Mouse (Mus musculus): Measurements from ENCODE around the gene Gm6899. TPM values are rescaled to one million over a fixed set of nuclear protein-coding genes. Genes with fewer than 3 reads are reported as not detected.

Gene Gm6899
- not detected for total RNA-seq (2021)
- long read RNA-seq, experiment 1 = 0 reads
- long read RNA-seq, experiment 2 = 0 reads

GRCm38 (mm10) chr11:26593061-26594059 is at the start of gene Gm6899, which contains the start of gene Vrk2:
Gm6899 (plus strand) TSS chr11:26593241.
Vrk2 (minus strand) TSS chr11:26593999.
- DNase-seq = peak; percentile 74 to 78
- intact Hi-C loops (cut with DNase I) = no loop called here

DNA sequence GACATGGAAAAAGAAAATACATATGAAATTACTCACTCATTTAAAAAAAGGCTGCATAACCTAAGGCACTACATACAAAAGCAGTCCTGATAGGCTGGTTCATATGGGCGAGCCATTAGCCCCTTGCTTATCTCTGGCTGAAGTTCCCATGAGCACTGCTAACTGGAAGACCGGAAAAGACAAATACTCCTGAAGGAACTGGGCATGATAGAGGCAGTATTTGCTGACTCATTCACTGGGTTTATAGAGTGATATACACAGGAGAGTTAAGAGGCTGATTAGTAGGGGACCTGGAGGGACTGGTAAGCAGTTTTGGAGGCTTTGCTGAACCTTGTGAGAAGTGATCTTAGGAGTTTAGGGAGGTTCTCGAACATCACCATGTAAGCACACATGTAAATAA is 41.5 kb upstream of the Gm6899 start:
- intact Hi-C loops (cut with DNase I) = no loop called here
- DNase-seq = no peak

DNA sequence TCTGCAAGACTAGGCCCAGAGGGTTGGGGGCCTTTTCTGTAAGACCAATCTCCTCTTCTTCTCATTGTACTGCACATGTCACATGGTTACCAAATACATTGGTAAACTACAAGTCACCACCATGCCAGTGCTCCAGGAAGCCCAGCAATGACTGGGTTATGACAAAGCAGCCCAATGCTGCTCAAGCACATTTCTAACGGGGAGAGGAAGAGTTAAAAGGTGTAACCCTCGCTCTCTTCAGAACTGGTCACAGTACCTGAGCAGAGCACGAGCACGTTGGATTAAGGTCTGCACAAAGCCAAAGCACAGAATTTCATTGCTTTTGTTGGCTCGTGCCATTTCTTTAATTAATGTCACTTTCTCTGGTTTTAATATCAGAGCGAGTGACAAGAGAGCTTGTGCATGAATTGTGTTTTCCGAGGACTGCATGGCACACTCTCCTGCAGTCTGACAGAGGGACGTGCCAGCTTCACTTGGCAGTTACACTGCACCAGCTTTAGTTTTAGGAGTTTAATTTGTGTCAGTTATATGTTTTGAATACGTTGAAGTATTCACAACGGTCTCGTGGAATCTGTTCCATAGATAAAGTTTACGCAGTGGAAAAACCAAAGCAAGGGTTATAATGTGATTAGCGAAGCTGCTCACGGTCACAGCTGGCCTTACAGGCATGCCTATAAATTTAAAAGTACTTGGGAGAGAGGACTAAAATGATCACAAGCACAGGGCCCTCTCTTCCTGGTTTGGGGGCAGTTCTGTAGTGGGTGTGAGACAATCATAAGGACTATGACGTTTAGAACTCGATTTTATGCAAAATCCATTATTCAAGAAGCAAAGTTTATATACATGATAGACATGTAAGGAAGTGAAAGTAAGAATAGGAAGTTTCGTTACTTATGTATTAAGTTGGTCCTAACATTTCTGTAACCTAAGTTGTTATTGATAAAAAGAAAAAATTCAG is 7.4 kb upstream of the Gm6899 start:
- intact Hi-C loops (cut with DNase I) = no loop called here
- no peak for DNase-seq

- intact Hi-C loops (cut with DNase I) = no loop called here
- no peak for DNase-seq
Measured at GRCm38 (mm10) chr11:26586367-26587183, 6.5 kb upstream of the Gm6899 start.

GRCm38 (mm10) chr11:26587184-26587524 is 5.9 kb upstream of the Gm6899 start:
- intact Hi-C loops (cut with DNase I) = no loop called here
- no peak for DNase-seq

GRCm38 (mm10) chr11:26592395-26593053 is 517 bp upstream of the Gm6899 start:
- intact Hi-C loops (cut with DNase I) = no loop called here

DNA sequence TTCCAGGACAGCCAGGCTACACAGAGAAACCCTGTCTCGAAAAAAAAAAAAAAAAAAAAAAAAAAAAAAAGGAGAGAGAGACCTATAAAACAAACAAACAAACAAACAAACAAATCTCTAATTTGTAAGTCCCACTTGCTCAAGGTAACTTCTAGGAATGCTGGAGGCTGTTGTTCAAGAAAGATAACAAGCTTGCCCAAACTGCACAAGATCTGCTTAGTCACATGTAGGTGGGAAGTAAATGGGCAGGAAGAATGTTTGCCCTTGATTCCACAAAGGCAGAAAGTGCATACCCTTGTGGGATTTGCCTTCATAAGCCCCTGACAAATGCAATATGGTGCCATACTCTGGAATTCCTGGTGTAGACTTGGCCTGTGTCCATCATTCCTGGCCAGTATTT is 1.4 kb downstream of the Gm6899 start:
- DNase-seq = no peak
- intact Hi-C loops (cut with DNase I) = no loop called here

More at GRCm38 (mm10) chr11:26592395-26593053, 517 bp upstream of the Gm6899 start:
- no peak for DNase-seq

DNA sequence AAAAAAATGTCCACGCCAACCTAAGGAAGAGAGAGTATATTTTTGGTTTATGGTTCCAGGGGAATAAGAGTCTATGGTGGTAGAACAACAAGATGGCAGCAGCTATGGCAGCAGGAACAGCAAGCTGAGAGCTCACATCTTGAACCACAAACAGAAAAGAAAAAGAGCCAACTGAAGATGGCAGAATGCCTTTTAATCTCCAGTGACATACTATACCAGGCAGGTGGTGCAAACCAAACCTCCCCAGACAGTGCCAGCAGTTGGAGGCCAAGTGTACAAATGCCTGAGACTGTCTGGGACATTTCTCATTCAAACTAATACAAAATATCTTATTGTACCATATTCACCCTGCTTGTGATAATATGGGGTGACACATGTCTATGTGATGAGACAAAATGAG is 3.1 kb downstream of the Gm6899 start:
- no peak for DNase-seq
- intact Hi-C loops (cut with DNase I) = no loop called here

DNA sequence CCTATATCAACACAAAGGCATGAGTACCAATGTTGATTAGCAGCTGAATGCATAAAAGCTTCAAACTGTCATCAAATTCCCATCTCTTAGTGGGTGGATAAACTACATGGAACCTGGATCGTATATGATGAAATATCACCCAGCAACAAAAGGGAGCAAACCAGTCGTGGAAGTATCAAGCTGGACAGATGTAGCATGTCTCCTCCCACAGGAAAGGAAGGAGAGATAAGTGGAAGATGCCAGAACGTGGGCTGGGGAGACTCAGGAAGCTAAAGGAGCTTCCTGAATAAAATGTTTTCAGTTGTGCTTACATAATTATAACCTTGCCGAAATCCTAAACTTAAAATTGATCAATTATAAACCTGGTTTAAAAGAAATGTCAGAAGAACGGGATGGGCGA is 4.1 kb downstream of the Gm6899 start:
- no peak for DNase-seq
- intact Hi-C loops (cut with DNase I) = no loop called here

DNA sequence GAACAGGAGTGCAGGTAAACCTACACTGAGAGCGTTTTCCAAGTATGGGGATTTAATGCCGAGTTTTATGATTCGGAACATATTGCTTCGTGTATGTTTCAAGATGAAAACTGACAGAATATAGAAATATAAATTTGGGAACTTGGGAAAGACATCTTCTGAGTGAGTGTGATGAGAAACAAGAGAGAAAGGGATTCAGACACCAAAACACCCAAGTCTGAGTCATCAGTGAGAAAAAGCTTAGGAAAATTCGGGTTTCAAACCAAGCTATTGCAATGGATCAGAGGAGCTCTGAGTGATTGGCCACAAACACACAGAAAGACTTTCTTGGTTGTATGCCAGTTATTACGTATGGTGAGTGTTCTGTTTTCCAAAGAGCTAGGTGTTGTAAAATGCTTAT is 4.7 kb downstream of the Gm6899 start:
- DNase-seq = no peak
- intact Hi-C loops (cut with DNase I) = no loop called here

DNA sequence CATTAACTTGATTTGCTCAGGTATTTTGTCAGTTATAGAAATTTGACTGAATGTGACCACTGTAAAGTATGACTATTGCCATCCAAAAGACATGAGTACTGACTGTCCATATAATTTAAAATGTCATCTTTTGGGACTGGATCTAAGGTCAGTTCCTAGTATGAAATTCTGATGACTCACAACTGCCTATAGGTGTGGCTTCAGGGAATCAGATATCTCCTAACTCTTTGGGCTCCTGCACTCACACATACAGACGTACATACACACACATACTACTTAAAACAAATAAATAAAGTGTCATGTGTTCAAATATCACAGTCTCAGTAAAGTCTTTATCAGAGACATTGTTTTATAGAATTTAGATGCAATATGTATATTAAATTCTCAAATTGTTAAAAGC is 5.8 kb downstream of the Gm6899 start:
- intact Hi-C loops (cut with DNase I) = no loop called here
- no peak for DNase-seq

- intact Hi-C loops (cut with DNase I) = no loop called here
- DNase-seq = no peak
Measured at GRCm38 (mm10) chr11:26600692-26601091, 7.7 kb downstream of the Gm6899 start.

DNA sequence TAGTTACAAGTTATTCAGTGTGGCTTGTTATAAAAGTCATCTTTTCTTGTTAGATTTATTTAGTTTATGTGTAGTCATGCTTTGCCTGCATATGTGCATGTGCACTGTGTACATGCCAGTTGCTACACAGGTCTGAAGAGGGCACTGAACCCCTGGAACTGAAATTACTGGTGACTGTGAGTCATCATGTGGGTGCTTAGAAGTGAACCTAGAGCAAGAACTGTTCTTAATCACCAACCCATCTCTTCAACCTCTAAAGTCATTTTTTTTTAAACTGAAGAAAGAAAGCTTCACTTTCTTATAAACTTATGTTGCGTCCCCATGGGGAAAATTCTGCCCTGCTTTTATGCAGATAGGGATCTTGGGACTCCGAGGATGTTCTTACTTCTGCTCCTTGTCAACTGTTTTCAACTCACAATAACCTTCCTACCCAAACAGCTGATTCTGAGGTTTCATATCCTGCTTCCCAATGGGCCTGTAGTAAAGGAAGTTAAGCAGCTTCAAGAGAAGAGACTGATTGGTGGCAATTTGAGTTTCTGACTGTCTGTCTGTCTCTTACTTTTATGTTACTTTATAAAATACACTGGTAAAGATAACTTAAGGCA is 8.6 kb downstream of the Gm6899 start:
- no peak for DNase-seq
- intact Hi-C loops (cut with DNase I) = no loop called here

DNA sequence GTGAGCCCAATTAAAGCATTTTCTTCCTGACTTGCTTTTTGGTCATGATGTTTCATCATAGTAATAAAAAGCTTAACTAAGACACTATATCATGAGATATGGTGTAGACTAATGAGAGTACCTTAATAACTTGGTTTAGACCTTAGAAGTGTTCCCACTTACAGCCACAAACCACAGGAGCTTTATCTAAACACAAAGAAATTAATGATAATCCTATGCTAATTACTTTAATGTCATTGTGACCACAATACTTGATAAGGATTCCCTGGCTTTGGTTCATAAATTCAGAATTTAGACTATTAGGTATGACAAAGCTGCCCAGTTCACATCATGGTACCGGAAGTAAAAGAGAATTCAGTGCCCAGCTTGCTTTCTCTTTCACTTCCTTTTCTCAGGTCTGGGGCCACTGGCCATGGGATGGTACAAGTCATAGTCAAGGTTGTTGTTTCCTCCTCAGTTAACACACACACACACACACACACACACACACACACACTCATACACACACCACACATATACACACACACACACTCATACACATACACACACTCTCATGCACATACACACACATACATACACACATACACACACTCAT is 11.1 kb downstream of the Gm6899 start:
- DNase-seq = no peak
- intact Hi-C loops (cut with DNase I) = no loop called here

- intact Hi-C loops (cut with DNase I) = no loop called here
- DNase-seq = no peak
Measured at GRCm38 (mm10) chr11:26608795-26609194, 15.8 kb downstream of the Gm6899 start.

DNA sequence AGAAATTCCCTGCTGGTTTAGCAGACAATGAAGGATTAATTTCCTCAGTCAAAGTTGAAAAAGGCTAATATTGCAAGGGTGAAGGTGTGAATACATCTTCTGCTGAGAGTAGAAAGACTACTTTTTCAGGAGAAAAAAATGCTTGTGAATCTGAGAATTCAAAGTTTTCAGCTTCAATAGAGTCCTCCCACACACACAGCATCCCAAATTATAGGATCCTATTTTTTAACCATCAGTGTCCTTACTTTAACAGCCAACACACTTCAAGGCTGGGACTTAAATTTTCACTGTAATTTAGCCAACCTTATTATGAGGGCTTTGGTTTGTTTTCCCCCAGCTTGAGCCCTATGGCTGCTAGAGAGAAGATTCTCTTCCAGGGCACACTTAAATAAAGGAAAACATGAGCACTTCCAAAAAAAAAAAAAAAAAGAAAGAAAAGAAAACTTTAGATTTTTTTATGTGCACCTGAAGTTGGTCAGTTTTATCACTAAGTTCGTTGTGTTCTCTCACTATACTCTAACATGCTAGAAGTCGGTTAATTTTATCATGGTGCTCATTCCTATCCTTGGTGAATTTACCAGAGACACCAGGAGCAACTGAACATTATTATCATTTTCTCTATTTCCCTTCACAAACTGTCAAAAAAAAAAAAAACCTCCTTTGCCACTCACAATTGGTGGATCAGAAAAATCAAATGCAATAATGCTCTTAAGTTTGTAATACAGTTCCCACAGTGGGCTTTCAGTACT is 25.6 kb downstream of the Gm6899 start:
- intact Hi-C loops (cut with DNase I) = no loop called here
- DNase-seq = no peak

- no peak for DNase-seq
- intact Hi-C loops (cut with DNase I) = no loop called here
Measured at GRCm38 (mm10) chr11:26622727-26623126, 29.7 kb downstream of the Gm6899 start.

DNA sequence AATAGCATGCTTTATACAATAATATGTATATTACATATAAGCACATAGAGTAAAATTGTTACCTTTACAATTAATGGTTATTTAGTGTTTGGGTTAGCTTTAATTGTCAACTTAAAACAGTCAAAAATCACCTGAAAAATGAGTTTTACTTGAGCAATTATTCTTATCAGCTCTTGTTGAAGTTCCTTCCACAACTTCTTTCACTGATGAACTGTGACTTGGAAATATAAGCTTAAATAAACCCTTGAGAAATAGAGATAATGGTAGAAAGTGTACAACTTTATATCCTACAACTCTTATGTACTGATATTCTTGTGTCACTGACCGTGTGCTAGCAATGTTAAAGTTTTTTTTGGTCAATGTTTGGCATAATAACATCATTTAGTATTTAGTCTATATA is 43.2 kb downstream of the Gm6899 start:
- intact Hi-C loops (cut with DNase I) = no loop called here
- DNase-seq = no peak
